Mouse (Mus musculus) heart, adult 9 months (tissue): ENCODE measurements at regions not wholly inside any gene's neighbourhood (a gene's known extent, or its start where the extent isn't known, plus 50 kb on each side); places are given as distances from the start of the nearest gene placed in this dataset.

Experiments
- DNase-seq, 2 experiments: peaks; one replicate each; pipeline ENCODE4 v3.0.0; 2022; ENCODE audit warnings: low spot score in 2 of 2

- DNase-seq: no peak
These were observed 57.9 kb upstream of the Ammecr1 start for GRCm38 (mm10) chrX:143024325-143024971.

GRCm38 (mm10) chrX:143030371-143031010 is 64.0 kb upstream of the Ammecr1 start:
- no peak for DNase-seq

GRCm38 (mm10) chrX:143039878-143040277 is 59.5 kb upstream of the Rtl9 start:
- DNase-seq: no peak

DNA sequence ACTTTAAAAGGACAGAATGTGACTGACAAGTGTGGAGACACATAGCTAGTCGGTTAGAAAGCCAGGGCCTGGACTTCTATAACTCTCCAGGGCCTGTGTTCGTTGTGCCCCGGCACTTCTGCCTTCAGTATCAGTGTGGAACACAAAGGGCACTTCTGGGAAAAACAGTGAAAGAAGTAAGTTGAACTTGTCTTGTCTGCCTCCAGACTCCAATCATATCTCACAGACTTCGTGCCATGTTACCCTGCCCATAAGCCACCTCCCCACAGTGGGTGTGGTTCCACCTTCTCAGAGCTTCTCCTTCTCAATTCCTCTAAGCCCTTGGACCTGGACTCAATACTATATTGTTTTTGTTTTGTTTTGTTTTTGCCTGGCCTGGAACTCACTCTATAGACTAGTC is 55.1 kb upstream of the Rtl9 start:
- DNase-seq: no peak

DNA sequence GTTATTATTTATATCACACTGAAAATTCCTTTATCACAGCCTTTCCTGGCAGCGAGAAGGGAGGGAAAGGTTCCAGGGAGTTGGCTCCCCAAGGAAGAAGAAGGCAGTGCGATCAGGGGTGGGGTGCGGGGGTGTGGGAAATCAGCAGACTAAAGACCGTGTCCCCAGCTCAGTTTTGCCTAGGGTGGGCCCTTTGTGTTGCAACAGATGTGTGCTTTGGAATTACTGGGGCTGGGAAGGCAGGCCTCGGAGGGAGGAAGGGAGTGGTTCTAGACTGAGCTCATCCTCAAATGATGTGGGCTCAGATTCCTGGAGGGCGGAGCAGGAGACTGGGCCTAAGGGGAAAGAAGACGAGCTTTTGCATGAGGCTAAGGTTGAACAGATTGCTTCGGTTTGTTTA is 53.1 kb upstream of the Rtl9 start:
- peak; percentile 41 to 62 for DNase-seq
